Mouse (Mus musculus) embryo, embryonic 11 days (tissue): Measurements from ENCODE around the gene Catsperg1.
"Not testable (repeated sequence)": the region's sequence is repeated elsewhere in the genome, so short reads cannot be mapped to it uniquely, and the experiment has no call there.

Experiments
- DNase-seq: peaks from one replicate; pipeline ENCODE4 v3.0.0-alpha.2; 2015

Catsperg1 gene

DNA sequence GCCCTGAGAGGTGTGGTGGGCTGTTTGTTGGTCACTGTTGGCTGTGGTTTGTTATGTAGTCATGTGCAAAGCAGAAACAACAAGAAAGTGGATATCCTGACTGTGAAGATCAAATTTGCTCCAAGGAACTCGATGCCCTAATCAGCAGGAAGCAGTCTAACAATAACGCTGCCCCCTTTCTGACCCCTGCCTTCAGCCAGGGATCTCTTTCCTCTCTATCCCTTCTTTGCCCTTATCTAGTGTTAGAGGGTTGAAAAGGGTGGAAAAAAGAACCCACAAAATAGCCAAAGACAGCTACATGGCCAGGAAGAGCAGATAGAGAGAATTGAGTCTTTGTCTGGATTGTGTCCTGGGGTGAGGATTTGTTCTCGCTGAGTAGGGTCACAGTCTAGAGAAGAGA is 16.7 kb upstream of the Catsperg1 start:
- no peak for DNase-seq

DNA sequence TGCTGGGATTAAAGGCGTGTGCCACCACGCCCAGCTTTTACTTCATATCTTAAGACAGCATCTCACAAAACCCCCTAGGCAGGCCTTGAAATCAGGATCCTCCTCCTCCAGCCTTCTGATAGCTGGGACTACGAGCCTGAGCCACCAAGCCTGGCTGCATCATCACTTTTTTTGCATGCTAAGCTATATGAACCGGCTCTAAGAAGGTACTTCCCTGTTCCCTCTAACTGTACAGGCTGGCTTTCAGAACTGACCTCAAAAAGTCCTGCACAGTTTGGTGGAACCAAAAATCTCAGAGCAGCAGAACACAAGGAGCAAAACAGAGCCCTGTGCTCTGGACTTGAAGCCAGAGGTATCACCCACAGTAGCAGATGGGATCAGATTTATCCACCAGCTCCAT is 14.4 kb upstream of the Catsperg1 start:
- no peak for DNase-seq

DNA sequence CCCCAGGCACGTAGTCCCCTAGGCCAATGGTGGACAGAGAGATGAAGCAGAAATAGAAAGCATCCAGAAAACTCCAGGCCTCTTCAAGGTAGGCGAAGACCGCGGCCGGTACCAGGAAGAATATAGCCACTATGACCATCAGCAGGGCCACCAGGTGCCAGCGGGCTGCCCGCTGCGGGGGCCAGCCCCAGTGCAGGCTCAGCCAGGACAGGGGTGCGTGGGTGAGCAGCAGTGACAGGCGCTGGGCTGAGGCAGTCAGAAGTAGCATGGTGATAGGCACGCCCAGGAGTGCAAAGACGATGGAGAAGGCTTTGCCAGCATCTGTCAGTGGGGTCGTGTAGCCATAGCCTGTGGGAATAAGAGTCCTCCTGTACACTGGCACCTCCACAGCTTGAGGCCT is 11.7 kb upstream of the Catsperg1 start:
- DNase-seq = no peak

DNA sequence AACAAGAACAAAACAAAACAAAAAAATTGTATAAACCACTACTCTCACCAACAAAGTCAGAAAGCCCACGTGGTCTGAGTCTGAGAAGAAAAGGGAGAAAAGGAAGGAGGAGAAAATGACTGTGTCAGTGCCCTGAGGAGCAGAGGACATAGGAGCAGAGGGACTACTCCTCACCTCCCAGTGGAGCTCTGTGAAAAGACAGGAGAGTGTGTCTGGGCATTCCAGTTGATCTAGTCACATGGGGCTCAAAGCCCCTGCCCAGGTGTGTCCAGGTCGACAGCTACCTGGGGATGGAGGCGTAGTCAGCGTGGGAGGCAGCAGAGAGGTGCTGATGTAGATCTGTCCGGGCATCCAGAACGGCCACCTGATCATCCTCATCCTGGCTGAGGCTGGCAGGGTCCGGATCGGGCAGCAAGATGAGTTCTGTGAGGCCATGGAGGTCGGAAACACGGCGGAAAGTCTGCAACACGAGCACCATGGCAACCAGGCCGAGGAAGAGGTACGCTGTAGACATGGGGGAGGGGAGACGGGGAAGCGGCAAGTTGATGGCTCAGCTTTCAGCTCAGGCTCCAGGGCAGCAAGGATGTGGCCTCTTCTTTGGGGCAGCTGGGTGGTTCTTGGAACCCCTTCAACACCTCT is 11.0 kb upstream of the Catsperg1 start:
- DNase-seq = peak; percentile 75

DNA sequence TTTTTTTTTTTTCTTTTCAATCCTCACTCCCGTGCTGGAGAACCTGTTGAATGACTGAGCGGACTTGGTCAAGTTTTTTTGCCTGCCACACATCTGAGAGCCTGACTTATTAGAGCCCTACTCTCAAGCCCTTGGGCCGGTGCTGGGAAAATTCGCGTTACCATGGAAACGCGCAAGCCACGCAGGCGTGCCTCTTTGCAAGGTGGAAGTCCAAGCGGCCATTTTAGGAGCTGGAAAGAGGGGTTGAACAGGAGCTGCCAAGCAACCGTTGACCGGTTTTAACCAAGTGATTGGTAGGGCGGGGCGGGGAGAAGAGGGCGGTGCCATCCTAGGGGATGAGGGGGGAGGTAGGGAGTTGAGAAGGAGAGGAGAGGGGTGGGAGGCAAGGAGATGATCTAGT is 1.0 kb upstream of the Catsperg1 start:
- DNase-seq = no peak

DNA sequence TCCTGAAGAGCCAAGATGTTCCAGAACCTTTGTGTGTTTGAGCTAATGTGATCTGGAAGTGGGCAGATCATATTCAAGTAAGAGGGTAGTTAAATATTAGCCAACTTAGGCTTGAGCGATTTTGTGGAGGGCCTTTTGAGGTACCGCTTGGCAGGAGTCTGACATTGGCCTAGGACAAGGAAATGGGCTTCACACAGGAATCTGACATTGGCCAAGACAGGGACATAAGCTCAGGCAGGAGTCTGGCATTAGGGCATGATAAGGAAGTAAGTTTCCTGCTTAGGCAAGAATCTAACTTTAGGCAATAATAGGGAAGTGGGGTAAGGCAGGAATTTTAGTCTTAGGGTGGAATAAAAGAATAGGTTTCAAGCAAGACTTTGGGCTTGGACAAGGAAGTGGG is 401 bp upstream of the Catsperg1 start:
- DNase-seq = no peak

DNA sequence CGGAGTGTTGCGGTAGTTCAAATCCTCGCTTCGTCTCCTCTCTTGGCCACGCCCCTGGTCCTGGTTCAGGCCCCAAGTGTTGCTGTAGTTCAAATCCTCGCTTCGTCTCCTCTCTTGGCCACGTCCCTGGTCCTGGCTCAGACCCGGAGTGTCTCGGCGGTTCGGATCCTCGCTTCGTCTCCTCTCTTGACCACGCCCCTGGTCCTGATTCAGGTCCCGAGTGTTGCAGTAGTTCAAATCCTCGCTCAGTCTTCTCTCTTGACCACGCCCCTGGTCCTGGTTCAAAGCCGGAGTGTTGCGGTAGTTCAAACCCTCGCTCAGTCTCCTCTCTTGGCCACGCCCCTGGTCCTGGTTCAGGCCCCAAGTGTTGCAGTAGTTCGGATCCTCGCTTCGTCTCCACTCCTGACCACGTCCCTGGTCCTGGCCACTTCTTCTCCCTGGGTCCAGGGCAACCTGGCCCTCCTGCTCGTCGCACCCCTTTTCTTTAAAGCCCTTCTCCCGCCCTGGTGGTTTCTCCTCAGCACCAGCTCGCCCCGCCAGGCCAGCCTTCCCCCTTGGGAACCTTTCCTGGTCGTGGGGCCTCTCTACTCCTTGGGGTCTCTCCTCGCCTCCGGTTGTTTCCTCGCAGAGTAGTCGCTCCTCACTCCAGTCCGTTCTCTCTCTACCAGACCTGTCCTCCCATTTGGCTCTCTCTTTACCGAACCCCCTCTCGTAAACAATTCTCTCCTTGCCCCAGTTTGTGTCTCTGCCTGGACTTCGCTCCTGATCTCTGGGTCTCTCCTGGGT is 867 bp downstream of the Catsperg1 start:
- not testable (repeated sequence) for DNase-seq

DNA sequence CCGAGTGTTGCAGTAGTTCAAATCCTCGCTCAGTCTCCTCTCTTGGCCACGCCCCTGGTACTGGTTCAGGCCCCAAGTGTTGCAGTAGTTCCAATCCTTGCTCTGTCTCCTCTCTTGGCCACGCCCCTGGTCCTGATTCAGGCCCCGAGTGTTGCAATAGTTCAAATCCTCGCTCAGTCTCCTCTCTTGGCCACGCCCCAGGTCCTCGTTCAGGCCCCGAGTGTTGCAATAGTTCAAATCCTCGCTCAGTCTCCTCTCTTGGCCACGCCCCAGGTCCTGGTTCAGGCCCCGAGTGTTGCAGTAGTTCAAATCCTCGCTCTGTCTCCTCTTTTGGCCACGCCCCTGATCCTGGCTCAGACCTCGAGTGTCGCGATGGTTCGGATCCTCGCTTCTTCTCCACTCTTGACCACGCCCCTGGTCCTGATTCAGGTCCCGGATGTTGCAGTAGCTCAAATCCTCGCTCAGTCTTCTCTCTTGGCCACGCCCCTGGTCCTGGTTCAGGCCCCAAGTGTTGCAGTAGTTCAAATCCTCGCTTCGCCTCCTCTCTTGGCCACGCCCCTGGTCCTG is 1.6 kb downstream of the Catsperg1 start:
- no peak for DNase-seq

DNA sequence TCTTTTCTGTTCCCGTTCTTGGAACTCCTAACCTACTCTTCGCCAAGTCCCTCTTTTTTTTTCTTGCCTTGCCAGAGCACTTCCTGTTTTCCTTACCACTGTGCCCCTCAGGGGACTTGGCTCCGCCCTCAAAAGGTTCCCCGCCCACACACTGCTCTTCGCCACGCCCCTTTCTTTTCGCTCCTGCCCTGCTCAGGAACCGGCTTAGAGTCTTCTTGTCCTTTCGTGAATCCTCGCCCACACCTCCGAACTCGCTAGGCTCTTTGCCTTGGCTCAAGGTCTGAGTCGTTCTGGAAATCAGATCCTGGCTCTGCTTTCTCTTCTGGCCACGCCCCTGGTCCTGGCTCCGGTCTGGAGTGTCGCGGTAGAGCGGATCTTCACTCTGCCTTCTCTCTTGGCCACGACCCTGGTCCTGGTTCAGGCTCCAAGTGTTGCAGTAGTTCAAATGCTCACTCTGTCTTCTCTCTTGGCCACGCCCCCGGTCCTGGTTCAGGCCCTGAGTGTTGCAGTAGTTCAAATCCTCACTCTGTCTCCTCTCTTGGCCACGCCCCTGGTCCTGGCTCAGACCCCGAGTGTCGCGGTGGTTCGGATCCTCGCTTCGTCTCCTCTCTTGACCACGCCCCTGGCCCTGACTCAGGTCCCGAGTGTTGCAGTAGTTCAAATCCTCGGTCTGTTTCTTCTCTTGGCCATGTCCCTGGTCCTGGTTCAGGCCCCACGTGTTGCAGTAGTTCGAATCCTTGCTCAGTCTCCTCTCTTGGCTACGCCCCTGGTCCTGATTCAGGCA is 2.2 kb downstream of the Catsperg1 start:
- peak; percentile 85 for DNase-seq

DNA sequence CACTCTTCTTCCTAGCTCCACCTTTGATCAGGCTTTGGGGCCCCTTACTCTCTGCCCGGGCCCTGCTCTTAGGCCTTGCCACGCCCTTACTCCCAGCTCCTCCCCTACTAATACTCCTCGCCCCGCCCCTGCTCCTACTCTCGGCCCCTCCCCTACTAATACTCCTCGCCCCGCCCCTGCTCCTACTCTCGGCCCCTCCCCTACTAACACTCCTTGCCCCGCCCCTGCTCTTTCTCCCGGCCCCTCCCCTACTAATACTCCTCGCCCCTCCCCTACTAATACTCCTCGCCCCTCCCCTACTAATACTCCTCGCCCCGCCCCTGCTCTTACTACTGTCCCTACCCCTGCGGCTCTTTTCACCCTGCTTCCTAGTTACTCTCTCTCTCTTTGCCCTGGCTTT is 2.8 kb downstream of the Catsperg1 start:
- DNase-seq = not testable (repeated sequence)

DNA sequence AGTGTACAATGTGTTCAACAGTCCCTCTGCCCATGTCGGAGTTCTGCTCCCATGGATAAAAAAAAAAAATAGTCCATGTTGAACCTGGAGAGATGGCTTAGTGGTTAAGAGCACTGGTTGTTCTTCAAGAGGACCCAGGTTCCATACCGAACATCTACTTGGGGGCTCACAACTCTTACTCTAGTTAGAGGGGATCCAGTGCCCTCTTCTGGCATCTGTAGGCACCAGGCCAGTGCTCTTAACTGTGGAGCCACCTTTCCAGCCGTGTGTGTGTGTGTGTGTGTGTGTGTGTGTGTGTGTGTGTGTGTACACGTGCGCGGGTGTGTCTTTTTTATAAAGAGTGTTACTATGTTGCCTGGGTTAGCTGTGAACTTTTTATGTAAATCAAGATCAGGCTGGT is 11.3 kb downstream of the Catsperg1 start:
- DNase-seq = no peak

DNA sequence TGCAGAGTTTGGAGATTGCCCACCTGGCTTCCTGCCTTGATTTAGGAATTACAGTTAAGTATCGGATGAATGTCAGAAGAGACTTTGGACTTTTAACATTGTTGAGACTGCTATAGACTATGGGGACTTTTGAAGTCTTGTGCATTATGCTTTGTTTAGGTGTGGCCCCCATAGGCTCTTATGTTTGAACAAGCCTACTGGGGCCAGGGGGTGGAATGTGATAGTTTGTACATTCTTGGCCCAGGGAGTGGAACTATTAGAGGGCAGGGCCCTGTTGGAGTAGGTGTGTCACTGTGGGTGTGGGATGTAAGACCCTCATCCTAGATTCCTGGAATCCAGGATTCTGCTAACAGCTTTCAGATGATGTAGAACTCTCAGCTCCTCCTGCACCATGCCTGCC is 19.6 kb downstream of the Catsperg1 start:
- DNase-seq = not testable (repeated sequence)

DNA sequence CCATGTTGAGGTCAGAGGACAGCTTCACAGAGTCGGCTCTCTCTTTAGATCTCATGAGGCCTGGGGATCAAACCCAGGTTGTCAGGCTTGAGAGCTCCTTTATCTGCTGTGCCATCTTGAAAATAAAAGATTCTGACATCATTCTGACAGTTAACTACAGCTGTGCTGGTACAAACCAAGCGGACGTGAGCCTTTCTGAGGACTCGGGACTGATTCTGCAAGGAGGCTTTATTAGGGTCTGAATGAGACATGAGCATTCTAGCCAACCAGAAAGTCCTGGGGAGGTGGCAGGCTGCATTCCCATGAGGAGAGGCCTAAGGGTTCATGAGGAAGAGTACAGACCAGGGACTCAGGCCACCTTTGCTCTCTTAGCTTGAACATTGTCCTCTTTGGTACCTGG is 32.5 kb downstream of the Catsperg1 start:
- DNase-seq = not testable (repeated sequence)

DNA sequence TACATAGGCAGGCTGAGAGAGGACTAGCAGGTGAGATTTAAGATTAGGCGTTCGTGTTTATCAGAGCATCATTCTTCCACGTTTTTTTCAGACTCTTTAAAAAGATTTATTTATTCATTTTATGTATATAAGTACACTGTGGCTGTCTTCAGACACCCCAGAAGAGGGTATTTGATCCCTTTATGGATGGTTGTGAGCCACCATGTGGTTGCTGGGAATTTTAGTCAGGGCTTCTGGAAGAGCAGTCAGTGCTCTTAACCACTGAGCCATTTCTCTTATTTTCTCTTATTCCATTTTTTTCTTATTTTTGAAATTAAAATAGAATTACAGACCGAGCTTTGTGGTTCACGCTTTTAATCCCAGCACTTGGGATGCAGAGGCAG is 33.0 kb downstream of the Catsperg1 start:
- no peak for DNase-seq

DNA sequence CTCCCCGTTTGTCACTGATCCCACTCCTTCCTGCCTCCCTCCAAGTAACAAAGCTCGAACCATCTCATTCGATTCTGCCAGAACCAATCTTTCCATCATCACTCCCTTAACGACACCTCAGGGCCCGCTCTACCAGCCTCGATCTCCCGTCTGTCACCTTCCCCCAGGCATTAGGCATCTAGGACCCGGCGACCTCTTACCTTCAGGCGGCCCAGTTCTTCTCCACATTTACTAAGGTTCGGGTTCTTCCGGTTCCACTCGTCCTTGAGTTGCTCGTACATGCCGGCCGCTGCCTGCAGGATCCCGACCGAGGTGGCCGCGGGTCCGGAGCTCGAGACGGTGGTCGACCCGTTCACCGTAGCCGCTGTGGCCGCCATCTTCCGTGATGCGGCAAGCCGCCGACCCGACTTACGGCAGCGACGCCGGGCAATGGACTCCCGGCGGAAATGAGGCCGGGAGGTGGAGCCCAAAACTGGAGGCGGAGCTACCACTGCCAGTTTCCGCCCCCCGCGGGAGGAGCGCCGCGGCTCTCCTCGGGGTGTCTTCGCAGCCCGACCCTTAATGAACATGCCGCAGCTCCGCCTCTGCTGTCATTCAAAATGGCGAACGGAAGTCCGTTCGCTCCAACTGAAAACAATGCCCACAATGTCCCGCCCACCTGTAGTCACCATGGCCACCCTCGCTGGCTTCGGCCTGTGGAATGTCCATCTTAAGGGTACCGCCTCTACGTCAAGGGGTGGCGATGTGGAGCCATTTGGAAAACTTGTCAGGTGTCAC is 33.6 kb downstream of the Catsperg1 start, which contains the start of gene Psmd8:
Psmd8 (minus strand) TSS at position 625 of the 777 bp plus-strand sequence.
- peak; percentile 99 for DNase-seq

DNA sequence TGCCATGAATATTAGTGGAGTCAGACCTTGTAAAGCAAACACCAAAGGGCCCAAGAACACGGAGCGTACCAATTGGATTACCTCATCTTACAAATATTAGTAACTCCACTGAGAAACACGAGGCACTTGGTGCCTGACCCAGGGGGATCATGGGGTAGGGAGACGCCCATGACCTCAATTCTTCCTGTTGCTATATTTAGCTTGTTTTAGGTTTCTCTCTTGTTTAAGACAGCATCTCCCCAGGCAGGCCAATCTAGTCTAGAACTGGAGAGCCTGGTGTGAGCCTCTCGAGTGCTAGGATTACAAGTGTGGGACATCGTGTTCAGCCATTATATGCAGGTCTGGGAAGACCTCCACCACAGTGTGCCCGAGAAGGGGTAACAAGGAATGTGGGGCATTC is 34.5 kb downstream of the Catsperg1 start:
- no peak for DNase-seq

DNA sequence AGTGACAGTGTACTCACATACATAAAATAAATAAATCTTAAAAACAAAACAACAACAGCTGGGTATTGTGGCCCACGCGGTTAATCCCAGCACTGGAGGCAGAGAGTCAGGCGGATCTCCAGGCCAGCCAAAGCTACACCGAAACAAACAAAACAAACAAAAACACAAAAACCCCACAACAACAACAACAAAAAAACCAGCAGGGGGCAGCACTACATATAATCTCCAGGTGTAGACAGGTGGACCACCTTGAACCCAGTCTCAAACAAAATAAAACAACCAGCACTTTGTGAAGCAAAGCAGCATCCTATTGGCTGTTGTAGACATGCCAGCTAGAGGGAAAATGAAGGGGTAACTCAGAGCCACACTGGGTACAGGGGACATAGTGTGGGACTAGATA is 35.7 kb downstream of the Catsperg1 start:
- no peak for DNase-seq

DNA sequence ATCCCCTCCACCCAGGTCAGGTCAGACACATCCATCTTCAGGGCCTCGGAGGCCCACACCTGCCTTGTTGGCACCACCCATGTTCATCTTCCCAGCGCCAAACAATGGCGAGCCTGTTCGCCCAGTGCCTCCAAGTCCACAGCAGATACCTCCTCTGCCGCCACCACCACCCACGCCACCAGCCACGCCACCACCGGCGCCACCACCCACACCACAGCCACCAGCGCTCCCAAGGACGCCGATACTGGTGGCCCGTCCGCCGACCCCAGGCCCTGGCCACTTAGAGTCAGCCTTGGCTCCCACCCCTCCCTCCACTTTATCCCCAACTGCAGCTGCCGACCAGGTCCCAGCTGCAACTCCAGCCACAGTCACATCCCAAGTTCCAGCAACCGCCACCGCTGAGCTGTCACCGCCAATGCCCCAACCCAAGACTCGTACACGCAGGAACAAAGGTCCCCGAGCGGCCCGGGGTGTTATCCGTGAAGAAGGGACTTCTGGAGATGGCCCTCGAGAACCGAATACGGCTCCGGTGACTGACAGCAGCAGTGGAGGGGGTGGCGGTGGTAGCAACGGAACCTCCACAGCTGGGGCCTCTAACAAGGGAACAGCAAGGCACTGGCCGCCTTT is 41.3 kb downstream of the Catsperg1 start:
- DNase-seq = no peak

DNA sequence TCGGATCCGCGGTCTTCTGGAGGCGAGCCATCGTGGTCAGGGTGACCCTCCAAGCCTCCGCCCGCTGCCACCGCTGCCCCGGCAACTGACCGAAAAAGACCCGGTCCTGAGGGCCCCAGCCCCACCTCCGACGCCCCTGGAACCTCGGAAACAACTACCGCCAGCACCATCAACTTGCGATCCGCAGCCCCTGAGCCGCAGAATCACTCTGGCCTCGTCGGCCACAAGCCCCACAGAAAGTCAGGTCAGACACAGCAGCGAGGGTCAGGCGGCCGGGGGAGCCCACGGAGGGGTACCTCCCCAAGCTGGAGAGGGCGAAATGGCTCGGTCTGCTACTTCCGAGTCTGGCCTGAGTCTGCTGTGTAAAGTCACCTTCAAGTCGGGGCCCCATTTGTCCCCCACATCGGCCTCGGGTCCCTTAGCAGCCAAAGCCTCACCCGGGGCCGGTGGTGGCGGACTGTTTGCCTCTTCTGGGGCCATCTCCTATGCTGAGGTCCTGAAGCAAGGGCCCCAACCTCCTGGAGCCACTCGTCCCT is 42.2 kb downstream of the Catsperg1 start:
- DNase-seq = no peak

DNA sequence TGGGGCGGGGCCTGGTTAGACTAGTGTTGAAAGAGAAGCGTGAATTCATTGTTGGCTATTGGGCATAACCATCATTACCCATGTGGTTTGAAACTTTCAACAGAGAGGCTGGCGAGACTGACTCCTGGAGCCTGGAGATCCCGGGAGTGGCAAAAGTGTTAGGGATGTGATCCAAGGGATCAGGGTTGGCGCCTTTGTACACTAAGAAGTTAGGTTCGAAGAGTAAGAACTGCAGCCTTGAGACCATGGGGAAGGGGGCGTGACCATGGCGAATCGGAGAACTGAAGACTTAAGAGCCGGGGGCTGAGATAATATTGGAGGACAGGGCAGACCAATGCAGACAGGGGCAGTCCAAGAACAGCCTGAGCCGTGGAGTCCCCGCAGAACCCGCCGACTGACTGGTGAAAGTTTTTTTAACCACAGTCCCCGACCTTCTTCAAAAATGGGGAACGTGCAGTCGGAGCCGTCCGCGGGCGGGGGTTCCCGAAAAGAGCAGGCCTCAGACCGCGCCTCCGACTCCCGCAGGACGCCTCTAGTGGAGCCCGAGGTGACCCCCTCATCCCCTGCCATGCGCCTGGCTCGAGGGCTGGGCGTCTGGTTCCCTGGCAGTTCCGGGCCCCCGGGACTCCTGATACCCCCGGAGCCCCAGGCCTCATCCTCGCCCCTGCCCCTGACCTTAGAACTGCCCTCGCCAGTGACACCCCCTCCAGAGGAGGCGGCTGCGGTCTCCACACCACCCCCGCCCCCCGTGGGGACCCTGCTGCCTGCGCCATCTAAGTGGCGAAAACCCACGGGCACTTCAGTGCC is 42.9 kb downstream of the Catsperg1 start:
- peak; percentile 62 for DNase-seq
